Mouse (Mus musculus) heart, postnatal 4 days (tissue): ENCODE data around the gene Dguok. TPM values are rescaled to one million over a fixed set of nuclear protein-coding genes. Genes with fewer than 3 reads are reported as not detected.

ENCODE experiments used
- total RNA-seq, 2 experiments: library from RNA; stranded (reverse); gene quantifications; 2 replicates each; pipeline ENCODE4 v1.2.3; 2021

Gene Dguok
- total RNA-seq, 2 experiments from 2014 or later, result 24.4 to 25.6 TPM

Other genes with a start within 250 kb of the Dguok start
- 10 to 100 TPM; 10.7 to 15.0 TPM for gene Mthfd2, start 181.1 kb downstream of the Dguok start, total RNA-seq
- 10 to 100 TPM; 32.2 to 34.3 TPM for gene Mob1a, start 181.0 kb downstream of the Dguok start, total RNA-seq
- gene Bola3, start 157.8 kb downstream of the Dguok start, total RNA-seq, result 100 to 1,000 TPM; 232 to 238 TPM
- gene Tet3, start 47.9 kb downstream of the Dguok start, total RNA-seq, result 10 to 100 TPM; 51.7 to 56.7 TPM
- 10 to 100 TPM; 10.4 to 13.7 TPM for gene Actg2, start 29.3 kb upstream of the Dguok start, total RNA-seq
- 10 to 100 TPM; 16.0 to 18.4 TPM for gene Stambp, start 65.8 kb upstream of the Dguok start, total RNA-seq
- not detected for gene Clec4f, start 149.2 kb upstream of the Dguok start, total RNA-seq
- under 1 TPM; 0.56 to 0.88 TPM for gene Cd207, start 170.9 kb upstream of the Dguok start, total RNA-seq
- gene Vax2, start 204.3 kb upstream of the Dguok start, total RNA-seq, result not detected
- not detected for gene Atp6v1b1, start 236.0 kb upstream of the Dguok start, total RNA-seq